Mouse (Mus musculus) mesoderm, embryonic 11.5 days (tissue): Measurements from ENCODE around the gene Nup43.
"Not testable (repeated sequence)": the region's sequence is repeated elsewhere in the genome, so short reads cannot be mapped to it uniquely, and the experiment has no call there.

Experiments used
- DNase-seq: peaks from one replicate; pipeline ENCODE4 v3.0.0-alpha.2; 2012; ENCODE audit warnings: low read depth, low spot score

The Nup43 gene

DNA sequence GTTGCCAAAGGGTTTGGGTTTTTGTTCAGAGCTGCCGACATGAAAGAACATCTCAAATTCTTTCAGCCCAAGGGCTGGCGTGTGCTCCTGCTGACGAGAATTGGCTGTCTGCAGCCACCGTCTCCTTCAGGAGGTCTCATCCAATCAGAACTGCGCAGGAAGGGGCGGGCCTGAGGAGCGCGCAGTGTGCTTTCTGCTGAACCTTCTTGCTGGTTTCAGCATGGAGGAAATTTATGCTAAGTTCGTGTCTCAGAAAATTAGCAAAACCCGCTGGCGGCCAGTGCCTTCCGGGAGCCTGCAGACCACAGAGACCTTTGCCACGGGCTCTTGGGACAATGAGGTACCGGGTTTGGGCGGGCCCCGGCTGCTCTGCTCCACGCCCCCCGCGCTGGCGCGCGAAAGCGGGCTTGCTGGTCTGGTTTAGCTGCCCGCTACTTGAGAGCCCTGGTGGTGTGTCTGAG, at the start of gene Nup43:
Gene Nup43, plus strand, starts transcription at position 162 of the 461 bp plus-strand sequence.
- DNase-seq = peak; percentile 94

DNA sequence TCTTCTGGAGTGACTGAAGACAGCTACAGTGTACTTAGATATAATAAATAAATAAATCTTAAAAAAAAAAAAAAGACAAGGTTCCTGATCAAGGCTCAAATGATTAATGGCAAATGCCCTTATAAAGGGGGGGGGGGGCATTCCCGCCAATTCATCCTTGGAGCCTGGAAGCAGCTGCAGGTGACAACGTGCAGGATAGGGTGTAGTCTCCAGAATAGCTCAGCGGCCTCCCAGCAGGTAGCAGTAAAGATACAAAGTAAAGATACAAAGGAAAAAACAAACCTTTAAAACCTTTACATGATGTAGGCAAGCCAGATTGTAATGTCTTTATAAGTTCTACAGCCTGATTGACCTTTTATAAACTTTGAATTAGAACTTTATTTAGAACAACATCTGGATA, 49.7 kb upstream of the Nup43 start:
- DNase-seq = not testable (repeated sequence)

- no peak for DNase-seq
Measured at GRCm38 (mm10) chr10:7619821-7620241, 47.5 kb upstream of the Nup43 start.

GRCm38 (mm10) chr10:7620723-7621122, 46.6 kb upstream of the Nup43 start:
- DNase-seq = no peak

GRCm38 (mm10) chr10:7622378-7622777, 44.9 kb upstream of the Nup43 start:
- no peak for DNase-seq

- DNase-seq = no peak
Measured at GRCm38 (mm10) chr10:7623861-7624518, 43.3 kb upstream of the Nup43 start.

DNA sequence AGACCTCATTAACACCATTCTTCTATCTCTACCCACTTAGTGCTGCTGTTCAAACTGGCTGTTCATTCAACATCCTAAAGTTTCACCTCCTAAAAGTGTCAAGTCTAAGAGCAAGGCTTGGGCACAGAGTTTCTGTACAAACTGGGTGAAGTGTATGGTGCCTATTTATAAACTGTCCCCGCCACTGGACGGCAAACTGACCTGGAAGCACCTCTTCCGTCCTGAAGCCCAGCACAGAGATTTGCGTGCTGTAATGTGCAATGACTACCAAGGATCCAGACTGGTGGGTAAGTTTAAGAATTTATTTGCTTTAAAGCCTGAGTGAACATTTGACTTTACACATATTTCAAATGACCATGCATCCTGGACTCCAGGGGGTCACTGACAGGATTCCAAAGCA, 38.2 kb upstream of the Nup43 start:
- no peak for DNase-seq

- DNase-seq = no peak
Measured at GRCm38 (mm10) chr10:7630286-7630685, 37.0 kb upstream of the Nup43 start.

GRCm38 (mm10) chr10:7630951-7631720, 36.2 kb upstream of the Nup43 start:
- no peak for DNase-seq

GRCm38 (mm10) chr10:7640366-7640765, 26.9 kb upstream of the Nup43 start:
- no peak for DNase-seq

DNA sequence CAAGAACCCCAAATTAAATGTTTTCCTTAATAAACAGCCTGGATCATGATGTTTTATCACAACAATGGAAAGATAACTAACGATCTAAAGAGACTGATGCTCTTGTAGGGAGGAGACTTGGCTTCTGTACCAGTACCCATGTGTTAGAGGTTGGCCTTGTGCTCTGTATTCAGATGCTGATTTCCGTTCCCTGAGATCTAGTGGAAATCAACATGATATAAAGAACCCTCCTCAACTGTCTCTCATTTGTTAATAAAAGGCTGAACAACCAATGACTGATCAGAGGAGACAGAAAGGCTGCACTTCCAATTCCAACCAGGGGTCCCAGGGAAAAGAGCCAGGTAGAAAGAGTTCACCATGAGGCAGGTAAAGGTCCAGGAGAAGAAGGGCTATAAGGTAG, 21.4 kb upstream of the Nup43 start:
- no peak for DNase-seq

DNA sequence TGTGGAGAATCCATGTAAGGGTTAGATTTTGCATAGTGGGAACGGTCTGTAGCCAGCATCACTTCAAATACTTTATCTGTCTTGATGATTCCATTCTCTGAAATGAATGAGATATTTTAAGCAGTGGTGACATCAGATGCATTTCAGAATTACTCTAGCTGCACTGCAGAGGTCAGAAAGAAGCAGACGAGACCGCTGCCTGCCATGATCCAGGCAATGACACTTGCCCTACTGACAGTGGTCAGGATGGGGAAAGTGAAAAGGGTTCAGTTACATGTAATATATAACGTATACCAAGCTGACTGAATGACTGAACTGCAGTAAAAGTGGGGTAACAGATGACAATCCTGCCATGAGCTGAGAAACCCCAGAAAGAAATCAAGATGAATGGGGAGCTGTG, 18.2 kb upstream of the Nup43 start:
- no peak for DNase-seq

GRCm38 (mm10) chr10:7651057-7651456, 16.2 kb upstream of the Nup43 start:
- DNase-seq = no peak

DNA sequence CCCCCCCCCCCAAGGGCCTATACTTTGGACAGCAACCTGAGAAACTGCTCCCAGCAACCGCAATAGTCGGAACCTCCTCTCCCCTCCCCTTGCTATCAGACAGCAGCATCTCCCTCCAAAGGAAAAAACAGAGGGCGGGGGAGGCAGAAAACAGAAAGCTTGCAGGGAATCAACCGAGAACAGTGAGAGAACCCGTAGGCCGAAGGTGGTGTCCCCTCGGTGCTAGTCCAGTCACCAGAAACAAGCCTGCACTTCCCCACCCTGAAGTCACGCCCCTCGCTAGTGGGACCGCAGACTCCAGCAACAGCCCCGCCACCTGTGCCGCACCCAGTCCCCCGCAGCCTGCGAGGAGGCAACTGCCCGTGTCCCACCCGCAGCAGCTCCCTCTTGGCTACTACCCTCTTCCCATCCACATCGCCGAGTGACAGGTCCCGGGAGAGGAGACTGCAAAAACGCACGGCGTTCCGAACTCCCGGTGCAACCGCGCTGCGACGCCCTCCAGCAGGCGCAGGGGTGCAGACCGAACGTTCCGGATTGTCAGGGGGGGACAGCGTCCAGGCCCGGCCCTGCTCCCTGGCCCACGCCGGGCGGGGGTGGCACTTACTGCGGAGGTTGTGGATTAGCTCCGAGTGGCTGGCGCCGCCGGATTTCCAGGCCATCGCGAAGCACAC, 4.7 kb upstream of the Nup43 start:
- DNase-seq = peak; percentile 71

- DNase-seq = peak; percentile 86
Measured at GRCm38 (mm10) chr10:7663159-7664026, 3.9 kb upstream of the Nup43 start.

- DNase-seq = no peak
Measured at GRCm38 (mm10) chr10:7664027-7664526, 3.2 kb upstream of the Nup43 start.

- no peak for DNase-seq
Measured at GRCm38 (mm10) chr10:7664889-7665288, 2.4 kb upstream of the Nup43 start.

GRCm38 (mm10) chr10:7673673-7674072, 6.4 kb downstream of the Nup43 start:
- DNase-seq = peak; percentile 41

- DNase-seq = peak; percentile 78
Measured at GRCm38 (mm10) chr10:7680731-7681301, 13.5 kb downstream of the Nup43 start, which contains the start of the genes Pcmt1 and Lats1. Gene Pcmt1, minus strand, starts transcription at chr10:7681136. Gene Lats1, plus strand, starts transcription at chr10:7681214.

DNA sequence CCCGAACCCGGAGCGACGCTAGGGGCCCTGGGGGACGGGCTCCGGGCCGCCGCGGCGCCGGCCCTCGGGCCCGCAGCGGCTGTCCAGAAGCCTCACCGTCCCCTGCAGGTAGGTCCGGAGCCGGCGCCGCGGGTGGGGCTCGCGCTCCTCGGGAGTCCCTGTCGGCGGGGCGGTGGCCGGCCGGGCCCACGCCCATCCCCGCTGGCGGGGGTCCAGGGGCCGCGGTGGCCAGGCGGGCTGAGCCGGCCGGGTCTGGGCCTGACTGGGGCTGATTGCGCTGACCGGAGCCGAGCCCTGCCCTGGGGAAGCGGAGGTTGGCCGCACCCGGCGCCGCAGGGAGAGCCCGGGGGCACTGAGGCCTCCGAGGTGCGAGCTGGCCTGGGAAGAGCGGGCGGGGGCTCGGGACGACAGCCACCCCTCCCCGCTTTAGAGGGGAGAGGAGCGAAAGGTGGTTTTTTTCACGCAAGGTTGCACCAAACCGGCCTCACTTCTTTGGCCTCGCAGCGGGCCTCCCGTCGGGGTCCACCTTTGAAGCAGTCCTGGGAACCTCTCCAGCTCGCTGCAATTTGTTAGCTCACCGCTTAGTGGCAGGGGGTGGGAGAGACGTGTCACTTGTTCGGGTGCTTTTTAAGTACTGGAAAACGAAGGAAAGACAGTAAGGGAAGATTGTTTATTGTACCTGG, 14.2 kb downstream of the Nup43 start:
- DNase-seq = peak; percentile 71
